Mouse (Mus musculus): Measurements from ENCODE around the gene Ttyh1. TPM values are rescaled to one million over a fixed set of nuclear protein-coding genes. Genes with fewer than 3 reads are reported as not detected.

The Ttyh1 gene
- total and polyA plus RNA-seq, 3 experiments = 0.15 to 0.26 TPM; not detected in 1

GRCm38 (mm10) chr7:4147371-4147770, 28.2 kb downstream of the Ttyh1 start:
- Histone ChIP-seq H3K9me3 (replicated peaks; ENCODE audit: insufficient read depth, low read length) (no peaks in the 10 kb centered on the region), H3K4me1 (ENCODE audit: control insufficient read depth in 1 of 2, insufficient read depth in 2 of 2, low read length in 2 of 2) (peaks cover 0 to 9% of the 10 kb centered on the region in 2 experiments; a peak in 1 of 4 replicates), H3K27me3 (ENCODE audit: control insufficient read depth in 1 of 2, insufficient read depth in 2 of 2, low read length in 2 of 2) (no peaks in the 10 kb centered on the region), H3K4me3 (ENCODE audit: control insufficient read depth in 1 of 2, insufficient read depth in 1 of 2, low read depth in 2 of 2, low read length in 2 of 2) (no peak overlapping the region), H3K36me3 (ENCODE audit: control insufficient read depth in 1 of 2, insufficient read depth in 2 of 2, low read length in 2 of 2) (peaks cover 2 to 3% of the 10 kb centered on the region in 2 experiments; a peak in 2 of 4 replicates), H3K9ac (ENCODE audit: control insufficient read depth, low read depth, low read length, poor library complexity, severe bottlenecking) (no peak overlapping the region), H3K79me2 (ENCODE audit: control insufficient read depth, insufficient read depth, low read length, poor library complexity) (peaks cover 4% of the 10 kb centered on the region; the same call in 1 of the 2 replicates), H3K27ac (ENCODE audit: control insufficient read depth, low read depth, low read length) (no peak overlapping the region)
- DNase-seq (ENCODE audit: low read depth, low spot score) = no peak
- TF ChIP-seq NRF1 (IDR thresholded peaks at IDR 0.05; ENCODE audit: insufficient read depth, low read depth, low read length, poor library complexity, severe bottlenecking) = no peak
- no peak for TF ChIP-seq MAZ (IDR thresholded peaks at IDR 0.05; ENCODE audit: low read depth, low read length)

GRCm38 (mm10) chr7:4147836-4148235, 28.6 kb downstream of the Ttyh1 start:
- peaks cover 4% of the 10 kb centered on the region; the same call in 1 of the 2 replicates for H3K79me2 ChIP-seq (ENCODE audit: control insufficient read depth, insufficient read depth, low read length, poor library complexity)
- TF ChIP-seq POLR2AphosphoS5 (IDR thresholded peaks at IDR 0.05; ENCODE audit: borderline replicate concordance, low read depth, low read length) (no peak), KAT2A (conservative IDR thresholded peaks at IDR 0.05; ENCODE audit: low read depth, low read length) (no peak), ZKSCAN1 (IDR thresholded peaks at IDR 0.05; ENCODE audit: low read depth, low read length) (no peak), SMC3 (IDR thresholded peaks at IDR 0.05; ENCODE audit: low read depth, low read length) (no peak)
- no peaks in the 10 kb centered on the region for H3K9me3 ChIP-seq (replicated peaks; ENCODE audit: insufficient read depth, low read length)
- H3K4me3 ChIP-seq (ENCODE audit: control insufficient read depth in 1 of 2, insufficient read depth in 1 of 2, low read depth in 2 of 2, low read length in 2 of 2) = no peak overlapping the region
- no peak for DNase-seq (ENCODE audit: low read depth, low spot score)
- peaks cover 2 to 3% of the 10 kb centered on the region in 2 experiments; a peak in 2 of 4 replicates for H3K36me3 ChIP-seq (ENCODE audit: control insufficient read depth in 1 of 2, insufficient read depth in 2 of 2, low read length in 2 of 2)
- H3K27me3 ChIP-seq (ENCODE audit: control insufficient read depth in 1 of 2, insufficient read depth in 2 of 2, low read length in 2 of 2) = no peaks in the 10 kb centered on the region
- peaks cover 0 to 9% of the 10 kb centered on the region in 2 experiments; a peak in 1 of 4 replicates for H3K4me1 ChIP-seq (ENCODE audit: control insufficient read depth in 1 of 2, insufficient read depth in 2 of 2, low read length in 2 of 2)
- no peak overlapping the region for H3K27ac ChIP-seq (ENCODE audit: control insufficient read depth, low read depth, low read length)
- no peak overlapping the region for H3K9ac ChIP-seq (ENCODE audit: control insufficient read depth, low read depth, low read length, poor library complexity, severe bottlenecking)

- peak overlapping the region; percentile 92 for H3K27ac ChIP-seq (ENCODE audit: control insufficient read depth, low read depth, low read length)
- H3K36me3 ChIP-seq (ENCODE audit: control insufficient read depth in 1 of 2, insufficient read depth in 2 of 2, low read length in 2 of 2) = peaks cover 2 to 3% of the 10 kb centered on the region in 2 experiments; a peak in 2 of 4 replicates
- TF ChIP-seq MAX (IDR thresholded peaks at IDR 0.05; ENCODE audit: low read length) (peak; percentile 2; the same call in 1 of the 2 replicates), TCF12 (IDR thresholded peaks at IDR 0.05; ENCODE audit: low read depth, low read length) (peak; percentile 8; the same call in 1 of the 2 replicates), MEF2A (IDR thresholded peaks at IDR 0.05; ENCODE audit: extremely low read depth, insufficient replicate concordance, low read depth, low read length, poor library complexity, severe bottlenecking) (no peak), MXI1 (IDR thresholded peaks at IDR 0.05; ENCODE audit: low read depth, low read length) (no peak), GABPA (IDR thresholded peaks at IDR 0.05; ENCODE audit: low read depth, low read length) (no peak), ZMIZ1 (IDR thresholded peaks at IDR 0.05; ENCODE audit: low read depth, low read length) (peak; percentile 9; the same call in 1 of the 2 replicates), ETS1 (IDR thresholded peaks at IDR 0.05; ENCODE audit: low read depth, low read length) (no peak), CTCF (IDR thresholded peaks at IDR 0.05 in 2 of 3, conservative IDR thresholded peaks at IDR 0.05 in 1 of 3; ENCODE audit: control insufficient read depth in 1 of 3, insufficient read depth in 1 of 3, low read depth in 2 of 3, low read length in 3 of 3, poor library complexity in 1 of 3, severe bottlenecking in 1 of 3) (no peak), SIN3A (IDR thresholded peaks at IDR 0.05; ENCODE audit: low read length) (peak; percentile 49; the same call in 1 of the 2 replicates)
- peaks cover 4% of the 10 kb centered on the region; the same call in 1 of the 2 replicates for H3K79me2 ChIP-seq (ENCODE audit: control insufficient read depth, insufficient read depth, low read length, poor library complexity)
- H3K27me3 ChIP-seq (ENCODE audit: control insufficient read depth in 1 of 2, insufficient read depth in 2 of 2, low read length in 2 of 2) = no peaks in the 10 kb centered on the region
- peak overlapping the region; percentile 81 for H3K9ac ChIP-seq (ENCODE audit: control insufficient read depth, low read depth, low read length, poor library complexity, severe bottlenecking)
- peak; percentile 26 for DNase-seq (ENCODE audit: low read depth, low spot score)
- H3K4me1 ChIP-seq (ENCODE audit: control insufficient read depth in 1 of 2, insufficient read depth in 2 of 2, low read length in 2 of 2) = peaks cover 0 to 9% of the 10 kb centered on the region in 2 experiments; a peak in 1 of 4 replicates
- H3K9me3 ChIP-seq (replicated peaks; ENCODE audit: insufficient read depth, low read length) = no peaks in the 10 kb centered on the region
- peak overlapping the region; percentile 80 to 98 for H3K4me3 ChIP-seq (ENCODE audit: control insufficient read depth in 1 of 2, insufficient read depth in 1 of 2, low read depth in 2 of 2, low read length in 2 of 2)
Observed at GRCm38 (mm10) chr7:4148341-4149208, 29.4 kb downstream of the Ttyh1 start.

Data from MEL (cell line).